Mouse (Mus musculus) intestine, embryonic 15.5 days (tissue): ENCODE data around the gene Tbx19. TPM values are rescaled to one million over a fixed set of nuclear protein-coding genes. Genes with fewer than 3 reads are reported as not detected.
A peak's percentile ranks its signal among the peaks of the same experiment; 100 is the strongest.

Experiments
- ATAC-seq: fragments of 200-750 bp; cut with Nextera tagmentation; 2 replicates; pipeline ENCODE4 v1.8.0; 2017; ENCODE audit warnings: moderate TSS enrichment, moderate library complexity
- H3K27ac ChIP-seq: fragments of 300-500 bp; sonication (generic); 2 replicates; pipeline ENCODE4 v1.5.1; 2015; ENCODE audit warnings: mild to moderate bottlenecking, inconsistent platforms
- H3K27me3 ChIP-seq: fragments of 300-500 bp; sonication (generic); replicated peaks from 2 replicates; pipeline ENCODE4 v1.6.1; 2015; ENCODE audit warnings: inconsistent platforms
- H3K36me3 ChIP-seq: fragments of 300-500 bp; sonication (generic); 2 replicates; pipeline ENCODE4 v1.6.1; 2015; ENCODE audit warnings: inconsistent platforms
- H3K4me1 ChIP-seq: fragments of 300-500 bp; sonication (generic); replicated peaks from 2 replicates; pipeline ENCODE4 v1.6.1; 2015; ENCODE audit warnings: inconsistent platforms
- H3K4me2 ChIP-seq: fragments of 300-500 bp; sonication (generic); replicated peaks from 2 replicates; pipeline ENCODE4 v1.6.1; 2015; ENCODE audit warnings: mild to moderate bottlenecking, inconsistent platforms
- H3K4me3 ChIP-seq: fragments of 300-500 bp; sonication (generic); replicated peaks from 2 replicates; pipeline ENCODE4 v1.5.1; 2015; ENCODE audit warnings: inconsistent platforms
- H3K9ac ChIP-seq: fragments of 300-500 bp; sonication (generic); 2 replicates; pipeline ENCODE4 v1.6.1; 2015; ENCODE audit warnings: inconsistent platforms
- H3K9me3 ChIP-seq: fragments of 300-500 bp; sonication (generic); 2 replicates; pipeline ENCODE4 v1.6.1; 2016; ENCODE audit warnings: inconsistent platforms
- WGBS: fragments of 180-500 bp; shearing (Covaris S2); methylation state at CpG from one replicate; pipeline ENCODE4 v1.1.7; 2015; 5-methylcytosine and 5-hydroxymethylcytosine counted together
- polyA plus RNA-seq: library from polyadenylated mRNA; unstranded; fragments of >200 nt; fragmentation: Nextera tagmentation; extraction: Ambion mirVana; gene quantifications from 2 replicates; pipeline ENCODE4 v1.2.1, GENCODE M21; 2015

Gene Tbx19
- polyA plus RNA-seq, 1 experiment from 2014 or later = not detected

DNA sequence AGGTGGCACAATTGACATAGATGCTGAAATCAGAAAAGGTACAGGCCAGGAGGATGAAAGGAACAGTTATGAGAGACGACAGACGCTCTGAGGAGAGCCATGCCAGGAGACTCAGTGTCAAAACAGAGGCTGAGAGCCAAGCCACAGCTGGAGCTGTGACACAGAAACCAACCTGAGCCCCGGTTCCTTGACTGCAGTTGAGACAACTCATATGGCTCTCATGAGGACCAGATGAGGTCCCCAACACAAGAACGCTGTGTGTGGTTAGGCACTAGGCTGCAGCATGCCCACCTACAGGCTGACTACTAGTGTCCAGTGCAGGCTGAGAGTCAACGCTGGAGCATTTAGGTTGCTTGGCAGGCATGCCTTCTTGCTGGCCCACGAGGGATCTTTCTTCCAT, 17.5 kb upstream of the Tbx19 start:
- H3K36me3 ChIP-seq = no peaks in the 10 kb centered on the region
- no peak overlapping the region for H3K4me3 ChIP-seq
- no peaks in the 10 kb centered on the region for H3K27me3 ChIP-seq
- 60% methylated on average over 6 of the region's 6 CpGs for WGBS
- H3K27ac ChIP-seq = no peak overlapping the region
- H3K9me3 ChIP-seq = no peaks in the 10 kb centered on the region
- ATAC-seq = no peak
- H3K4me1 ChIP-seq = no peaks in the 10 kb centered on the region
- no peak overlapping the region for H3K9ac ChIP-seq
- no peak overlapping the region for H3K4me2 ChIP-seq

DNA sequence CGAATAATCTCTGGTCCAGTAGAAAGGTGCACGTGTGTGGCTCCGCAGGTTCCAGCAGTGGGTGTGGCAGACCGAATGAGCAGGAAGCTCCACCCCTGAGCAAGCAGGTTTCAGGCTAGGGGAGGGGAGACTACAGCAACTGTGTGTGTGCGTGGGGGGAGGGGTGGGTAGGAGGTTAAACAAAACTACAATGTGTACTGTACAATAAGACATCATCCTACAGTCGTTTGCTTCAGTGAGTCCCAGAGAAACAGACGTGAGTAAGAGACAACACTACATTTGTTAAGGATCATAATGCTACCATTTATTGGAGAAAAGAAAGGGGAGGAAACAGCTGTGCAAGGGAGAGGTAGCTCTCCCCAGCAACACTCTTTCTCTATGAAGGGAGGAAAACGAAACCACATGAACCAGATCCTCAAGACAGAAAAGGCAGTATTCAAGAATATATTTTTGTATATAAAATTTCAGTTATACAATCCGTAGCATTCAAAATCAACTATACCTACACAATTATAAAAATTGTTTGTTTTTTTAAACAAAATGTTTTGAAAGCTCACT, 13.6 kb upstream of the Tbx19 start:
- Histone ChIP-seq H3K36me3 (no peaks in the 10 kb centered on the region), H3K27ac (no peak overlapping the region), H3K4me2 (no peak overlapping the region), H3K9me3 (no peaks in the 10 kb centered on the region), H3K4me1 (no peaks in the 10 kb centered on the region), H3K9ac (no peak overlapping the region), H3K4me3 (no peak overlapping the region), H3K27me3 (no peaks in the 10 kb centered on the region)
- WGBS = 56% methylated on average over 9 of the region's 9 CpGs
- peak; percentile 67; the same call in 1 of the 2 replicates for ATAC-seq

DNA sequence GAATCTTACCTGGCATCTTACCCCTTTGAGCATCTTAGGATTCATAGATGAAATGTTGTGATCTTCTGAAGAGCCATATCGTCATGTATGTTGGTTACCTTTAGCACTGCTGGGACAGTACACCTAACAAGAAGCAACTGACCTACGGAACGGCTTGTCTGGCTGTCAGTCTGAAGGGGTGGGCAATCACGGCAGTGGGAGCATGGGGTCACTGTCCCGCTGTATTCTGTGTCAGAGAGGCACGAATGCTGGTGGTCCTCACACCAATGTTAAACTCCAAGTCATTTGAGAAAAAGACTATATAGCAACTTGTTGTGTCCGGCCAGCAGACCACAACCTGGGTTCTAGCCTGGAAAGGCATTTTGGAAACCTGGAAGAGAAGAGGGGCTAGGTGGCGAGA, 10.7 kb upstream of the Tbx19 start:
- H3K27me3 ChIP-seq = no peaks in the 10 kb centered on the region
- H3K36me3 ChIP-seq = no peaks in the 10 kb centered on the region
- ATAC-seq = no peak
- no peaks in the 10 kb centered on the region for H3K9me3 ChIP-seq
- H3K4me1 ChIP-seq = no peaks in the 10 kb centered on the region
- no peak overlapping the region for H3K27ac ChIP-seq
- H3K4me2 ChIP-seq = no peak overlapping the region
- H3K9ac ChIP-seq = no peak overlapping the region
- H3K4me3 ChIP-seq = no peak overlapping the region
- 87% methylated on average over 8 of the region's 8 CpGs for WGBS

DNA sequence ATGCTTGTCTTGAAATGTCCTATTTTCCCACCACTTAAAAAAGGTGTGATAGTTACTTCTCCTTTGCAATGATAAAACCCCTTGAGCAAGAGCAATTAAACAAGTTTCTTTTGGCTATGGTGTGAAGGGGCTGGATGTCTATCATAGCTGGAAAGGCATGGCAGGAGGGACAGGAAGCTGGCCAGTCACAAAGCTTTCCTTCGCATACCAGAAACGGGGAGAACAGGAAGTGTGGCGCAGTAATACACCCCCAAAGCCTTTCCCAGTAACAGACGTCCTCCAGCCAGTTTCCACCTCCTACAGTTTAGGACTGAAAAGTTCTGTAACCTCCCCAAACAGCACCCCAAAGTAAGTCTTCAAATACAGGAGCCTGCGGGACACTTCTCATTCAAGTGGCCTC, 9.6 kb upstream of the Tbx19 start:
- no peak for ATAC-seq
- no peak overlapping the region for H3K4me2 ChIP-seq
- H3K27me3 ChIP-seq = no peaks in the 10 kb centered on the region
- no peaks in the 10 kb centered on the region for H3K4me1 ChIP-seq
- H3K27ac ChIP-seq = no peak overlapping the region
- 67% methylated on average over 5 of the region's 5 CpGs for WGBS
- H3K9me3 ChIP-seq = no peaks in the 10 kb centered on the region
- no peak overlapping the region for H3K9ac ChIP-seq
- H3K36me3 ChIP-seq = no peaks in the 10 kb centered on the region
- no peak overlapping the region for H3K4me3 ChIP-seq

DNA sequence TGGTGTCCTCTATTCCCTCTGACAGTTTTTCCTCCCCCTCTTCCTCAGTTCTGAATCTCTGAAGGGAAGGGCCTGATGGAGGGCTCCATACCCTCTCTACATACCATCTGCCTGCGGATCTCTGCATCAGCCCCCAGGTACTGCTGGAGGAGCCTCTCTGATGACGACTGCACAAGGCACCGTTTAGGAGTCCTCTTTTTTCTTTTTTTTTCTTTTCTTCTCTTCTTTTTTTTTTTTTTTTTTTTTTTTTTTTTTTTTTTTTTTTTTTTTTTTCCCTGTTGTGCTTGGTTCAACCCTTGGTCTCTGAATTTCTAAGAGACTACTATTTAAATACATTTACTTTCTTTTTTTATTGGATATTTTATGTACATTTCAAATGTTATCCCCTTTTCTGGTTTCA, 8.9 kb upstream of the Tbx19 start:
- H3K4me2 ChIP-seq = no peak overlapping the region
- no peak overlapping the region for H3K9ac ChIP-seq
- H3K4me1 ChIP-seq = no peaks in the 10 kb centered on the region
- no peak for ATAC-seq
- no peak overlapping the region for H3K27ac ChIP-seq
- H3K36me3 ChIP-seq = no peaks in the 10 kb centered on the region
- no peaks in the 10 kb centered on the region for H3K27me3 ChIP-seq
- no peak overlapping the region for H3K4me3 ChIP-seq
- 74% methylated on average over 3 of the region's 3 CpGs for WGBS
- H3K9me3 ChIP-seq = no peaks in the 10 kb centered on the region

GRCm38 (mm10) chr1:165164920-165165319, 4.3 kb upstream of the Tbx19 start:
- Histone ChIP-seq H3K27me3 (no peaks in the 10 kb centered on the region), H3K4me2 (no peak overlapping the region), H3K9me3 (no peaks in the 10 kb centered on the region), H3K27ac (no peak overlapping the region), H3K36me3 (no peaks in the 10 kb centered on the region), H3K4me3 (no peak overlapping the region), H3K4me1 (no peaks in the 10 kb centered on the region), H3K9ac (no peak overlapping the region)
- 80% methylated on average over 6 of the region's 6 CpGs for WGBS
- ATAC-seq = no peak

DNA sequence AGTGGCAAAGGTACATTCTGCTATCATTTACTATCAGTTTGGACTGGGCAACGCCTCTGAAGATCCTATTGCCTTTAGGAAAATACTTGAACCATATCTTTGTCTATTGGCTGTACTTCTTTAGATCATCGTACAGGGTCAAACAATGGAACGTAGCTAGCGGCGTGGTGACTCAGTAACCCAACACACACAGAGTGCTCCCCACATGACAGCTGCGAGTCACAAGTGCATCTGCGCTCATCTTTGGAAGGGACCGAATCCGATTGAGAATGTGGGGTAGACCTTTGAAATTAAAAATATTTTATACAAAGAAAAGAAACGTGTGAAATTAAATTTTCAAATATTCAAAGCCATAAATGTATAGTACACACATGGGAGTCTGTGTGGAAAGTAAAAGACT, 1.7 kb downstream of the Tbx19 start:
- Histone ChIP-seq H3K27me3 (no peaks in the 10 kb centered on the region), H3K4me3 (no peak overlapping the region)
- 74% methylated on average over 10 of the region's 10 CpGs for WGBS

GRCm38 (mm10) chr1:165154162-165154561, 6.4 kb downstream of the Tbx19 start:
- ATAC-seq = no peak
- 77% methylated on average over 4 of the region's 4 CpGs for WGBS
- no peaks in the 10 kb centered on the region for H3K27me3 ChIP-seq
- no peak overlapping the region for H3K9ac ChIP-seq
- H3K36me3 ChIP-seq = no peaks in the 10 kb centered on the region
- no peaks in the 10 kb centered on the region for H3K9me3 ChIP-seq
- no peak overlapping the region for H3K4me3 ChIP-seq
- no peak overlapping the region for H3K27ac ChIP-seq
- 0 out of 2 replicates have a peak, but pooled peaks cover 2% of the 10 kb centered on the region for H3K4me1 ChIP-seq
- no peak overlapping the region for H3K4me2 ChIP-seq

More for the DNA sequence above, 1.7 kb downstream of the Tbx19 start:
- ATAC-seq = no peak
- no peaks in the 10 kb centered on the region for H3K36me3 ChIP-seq
- no peak overlapping the region for H3K4me2 ChIP-seq
- H3K9ac ChIP-seq = no peak overlapping the region
- H3K4me1 ChIP-seq = no peaks in the 10 kb centered on the region
- H3K9me3 ChIP-seq = no peaks in the 10 kb centered on the region
- H3K27ac ChIP-seq = no peak overlapping the region

GRCm38 (mm10) chr1:165151216-165151615, 9.4 kb downstream of the Tbx19 start:
- no peak overlapping the region for H3K9ac ChIP-seq
- 0 out of 2 replicates have a peak, but pooled peaks have one; percentile 45 for ATAC-seq
- H3K4me2 ChIP-seq = no peak overlapping the region
- WGBS = 51% methylated on average over 8 of the region's 8 CpGs
- no peak overlapping the region for H3K27ac ChIP-seq
- H3K9me3 ChIP-seq = no peaks in the 10 kb centered on the region
- H3K27me3 ChIP-seq = no peaks in the 10 kb centered on the region
- H3K36me3 ChIP-seq = no peaks in the 10 kb centered on the region
- no peak overlapping the region for H3K4me3 ChIP-seq
- H3K4me1 ChIP-seq = 0 out of 2 replicates have a peak, but pooled peaks cover 2% of the 10 kb centered on the region

- Histone ChIP-seq H3K27me3 (no peaks in the 10 kb centered on the region), H3K9ac (no peak overlapping the region), H3K4me3 (no peak overlapping the region), H3K4me2 (no peak overlapping the region), H3K4me1 (no peaks in the 10 kb centered on the region), H3K36me3 (no peaks in the 10 kb centered on the region), H3K9me3 (no peaks in the 10 kb centered on the region), H3K27ac (no peak overlapping the region)
- 72% methylated on average over 12 of the region's 12 CpGs for WGBS
- ATAC-seq = no peak
Measured at GRCm38 (mm10) chr1:165142343-165142916, 18.1 kb downstream of the Tbx19 start.

DNA sequence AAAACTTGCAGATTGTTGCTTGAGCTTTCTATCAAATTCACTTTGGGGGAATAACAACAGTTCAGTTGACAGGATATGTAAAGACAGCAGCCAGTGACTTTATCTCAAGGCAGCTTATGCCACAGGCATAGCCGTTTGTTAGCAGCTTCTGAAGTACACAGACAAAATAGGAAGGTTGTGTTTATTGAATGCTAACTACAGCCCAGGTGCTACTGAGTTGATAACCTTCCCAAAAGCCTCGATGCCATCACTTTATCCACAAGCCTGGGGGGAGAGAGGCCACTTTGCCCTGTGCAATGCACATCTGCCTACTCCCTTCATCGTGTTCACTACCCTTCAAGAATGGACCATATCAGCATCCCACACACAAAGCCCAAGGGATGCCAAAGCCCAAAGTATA, 20.3 kb downstream of the Tbx19 start:
- Histone ChIP-seq H3K36me3 (no peaks in the 10 kb centered on the region), H3K4me2 (no peak overlapping the region), H3K9me3 (no peaks in the 10 kb centered on the region), H3K4me3 (no peak overlapping the region), H3K27me3 (no peaks in the 10 kb centered on the region), H3K9ac (no peak overlapping the region), H3K27ac (no peak overlapping the region), H3K4me1 (no peaks in the 10 kb centered on the region)
- WGBS = 65% methylated on average over 3 of the region's 3 CpGs
- ATAC-seq = no peak

GRCm38 (mm10) chr1:165133858-165134257, 26.7 kb downstream of the Tbx19 start:
- H3K27me3 ChIP-seq = no peaks in the 10 kb centered on the region
- ATAC-seq = no peak
- H3K9me3 ChIP-seq = no peaks in the 10 kb centered on the region
- no peak overlapping the region for H3K9ac ChIP-seq
- H3K4me3 ChIP-seq = no peak overlapping the region
- no peaks in the 10 kb centered on the region for H3K36me3 ChIP-seq
- no peak overlapping the region for H3K27ac ChIP-seq
- WGBS = 74% methylated on average over 2 of the region's 2 CpGs
- no peak overlapping the region for H3K4me2 ChIP-seq
- H3K4me1 ChIP-seq = no peaks in the 10 kb centered on the region

GRCm38 (mm10) chr1:165133279-165133678, 27.3 kb downstream of the Tbx19 start:
- H3K9me3 ChIP-seq = no peaks in the 10 kb centered on the region
- no peak overlapping the region for H3K9ac ChIP-seq
- ATAC-seq = no peak
- no peak overlapping the region for H3K4me2 ChIP-seq
- 77% methylated on average over 5 of the region's 5 CpGs for WGBS
- no peaks in the 10 kb centered on the region for H3K4me1 ChIP-seq
- H3K27me3 ChIP-seq = no peaks in the 10 kb centered on the region
- H3K4me3 ChIP-seq = no peak overlapping the region
- H3K27ac ChIP-seq = no peak overlapping the region
- H3K36me3 ChIP-seq = no peaks in the 10 kb centered on the region
